Mouse (Mus musculus): Measurements from ENCODE around the gene Capn1.
A peak's percentile ranks its signal among the peaks of the same experiment; 100 is the strongest.

Gene Capn1

DNA sequence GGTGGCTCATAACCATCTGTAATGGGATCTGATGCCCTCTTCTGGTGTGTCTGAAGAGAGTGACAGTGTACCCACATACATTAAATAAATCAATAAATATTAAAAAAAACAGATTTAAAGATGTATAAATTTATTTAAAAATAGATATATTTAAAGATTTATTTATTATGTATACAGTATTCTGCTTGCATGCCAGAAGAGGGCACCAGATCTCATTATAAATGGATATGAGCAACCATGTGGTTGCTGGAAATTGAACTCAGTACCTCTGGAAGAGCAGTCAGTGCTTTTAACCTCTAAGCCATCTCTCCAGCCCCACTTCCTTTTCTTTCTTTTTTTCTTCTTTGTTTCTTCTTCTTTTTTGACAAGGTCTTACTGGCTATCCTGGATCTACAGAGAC lies 24.3 kb upstream of the Capn1 start:
- no peak for DNase-seq (ENCODE audit: extremely low read depth, low read depth)

DNA sequence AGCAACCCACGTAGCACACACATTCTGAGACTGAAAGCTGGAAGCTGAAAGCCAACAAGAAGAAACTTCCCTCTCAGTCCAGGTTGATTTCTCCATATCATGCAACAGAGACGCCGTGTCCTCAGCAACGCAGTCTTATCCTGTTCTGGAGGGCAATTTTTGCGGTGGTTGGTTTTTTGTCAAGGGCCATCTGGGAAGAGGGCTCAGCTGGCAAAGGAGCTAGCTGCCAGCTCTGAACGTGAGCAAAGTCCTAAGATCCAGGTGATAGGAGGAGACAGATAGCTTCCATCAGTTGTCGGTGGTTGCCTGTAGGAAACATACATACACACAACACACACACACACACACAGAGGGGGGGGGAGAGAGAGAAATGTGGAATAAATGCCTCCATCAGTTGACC lies 22.6 kb upstream of the Capn1 start:
- DNase-seq (ENCODE audit: extremely low read depth, low read depth): no peak

DNA sequence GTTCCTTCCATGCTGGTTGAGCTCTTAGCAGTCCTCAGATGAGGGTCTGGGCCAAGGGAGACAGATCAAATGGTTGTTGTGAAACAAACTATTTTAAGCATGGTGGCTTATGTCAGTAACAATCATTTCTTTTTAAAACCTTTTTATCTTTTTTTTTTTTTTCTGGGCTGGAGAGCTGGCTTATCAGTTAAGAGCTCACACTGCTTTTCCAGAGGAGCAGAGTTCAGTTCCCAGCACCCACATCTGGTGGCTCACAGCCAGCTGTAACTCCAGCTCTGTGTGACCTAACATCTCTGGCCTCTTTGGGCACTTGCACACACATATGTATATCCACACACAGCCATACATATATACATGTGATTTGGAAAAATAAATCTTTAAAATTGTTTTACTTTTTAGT lies 22.0 kb upstream of the Capn1 start:
- DNase-seq (ENCODE audit: extremely low read depth, low read depth): no peak

DNA sequence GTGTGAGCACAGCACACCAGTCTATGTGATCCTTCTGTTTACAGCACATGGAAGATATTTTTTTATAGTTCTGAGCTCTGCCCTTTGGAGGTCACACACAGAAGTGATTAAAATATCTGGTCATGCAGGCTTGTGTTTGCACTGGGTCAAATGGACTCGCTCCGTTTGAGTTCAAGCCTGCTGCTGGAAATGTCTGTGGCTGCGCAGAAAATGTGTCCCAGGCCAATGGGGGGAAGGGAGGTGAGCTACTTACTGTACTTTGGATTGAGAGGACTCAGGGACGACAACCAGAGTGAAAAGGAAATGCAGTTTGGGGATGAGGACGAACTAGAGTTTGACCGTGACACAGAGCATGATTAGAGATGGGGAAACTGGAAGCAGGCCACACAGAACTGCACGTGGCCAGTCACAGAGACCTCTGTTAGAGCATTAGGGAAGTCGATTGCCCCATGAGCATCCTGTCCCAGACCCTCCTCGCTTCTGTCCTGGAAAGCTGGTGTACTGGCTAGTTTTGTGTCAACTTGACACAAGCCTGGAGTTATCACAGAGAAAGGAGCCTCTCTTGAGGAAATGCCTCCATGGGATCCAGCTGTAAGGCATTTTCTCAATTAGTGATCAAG lies 20.4 kb upstream of the Capn1 start:
- no peak for DNase-seq (ENCODE audit: extremely low read depth, low read depth)

DNA sequence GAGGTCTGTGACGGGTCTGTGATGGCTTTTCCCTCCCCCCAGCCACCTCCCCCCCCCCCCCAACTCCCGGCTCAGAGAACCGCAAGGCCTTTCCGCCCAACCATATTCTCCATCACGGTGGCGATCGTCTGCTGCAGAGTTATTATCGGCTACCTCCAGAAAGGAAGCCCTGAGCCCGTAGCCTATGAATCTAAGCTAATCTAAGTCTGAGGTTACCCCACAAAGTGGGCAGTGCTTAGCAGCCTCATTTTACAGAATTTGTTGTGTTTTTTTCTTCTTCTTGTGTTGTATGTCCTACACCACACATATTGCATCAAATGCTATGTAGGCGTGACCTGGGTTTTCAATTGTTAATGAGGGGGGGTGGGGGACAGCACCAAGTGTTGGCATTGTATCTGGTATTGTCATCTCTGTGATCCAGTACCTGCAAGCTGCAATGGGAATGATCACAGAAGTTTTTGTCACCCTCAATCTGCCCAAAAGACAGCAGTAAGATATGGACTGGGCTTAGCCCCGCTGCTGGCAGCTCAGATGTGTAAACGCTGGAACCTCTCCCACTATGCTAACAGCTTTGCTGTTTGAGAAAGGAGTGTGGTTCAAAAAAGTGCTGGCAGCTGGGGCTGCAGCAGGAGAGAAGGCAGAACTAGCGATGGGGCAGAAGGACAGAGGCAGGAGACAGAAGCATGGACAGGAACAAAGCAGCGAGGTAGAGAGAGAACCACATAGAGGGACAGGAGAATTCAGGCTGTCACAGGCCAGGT lies 15.0 kb upstream of the Capn1 start:
- no peak for DNase-seq (ENCODE audit: extremely low read depth, low read depth)

DNA sequence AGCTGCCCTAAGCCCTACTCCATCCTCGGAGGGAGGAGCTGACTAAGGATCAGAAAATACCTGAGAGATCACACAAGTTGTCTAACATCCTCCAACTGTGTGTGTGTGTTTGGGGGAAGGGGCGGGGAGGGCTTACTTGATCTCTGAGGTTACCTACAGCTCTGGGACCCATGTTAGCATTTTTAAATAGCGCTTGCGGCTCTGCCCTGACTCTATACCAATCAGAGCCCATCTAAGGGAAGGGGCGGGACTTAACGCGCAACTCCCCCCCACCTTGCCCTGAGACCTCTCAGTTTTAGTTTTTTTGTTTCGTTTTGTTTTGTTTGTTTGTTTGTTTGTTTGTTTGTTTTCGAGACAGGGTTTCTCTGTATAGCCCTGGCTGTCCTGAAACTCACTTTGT lies 13.7 kb upstream of the Capn1 start:
- no peak for DNase-seq (ENCODE audit: extremely low read depth, low read depth)

DNA sequence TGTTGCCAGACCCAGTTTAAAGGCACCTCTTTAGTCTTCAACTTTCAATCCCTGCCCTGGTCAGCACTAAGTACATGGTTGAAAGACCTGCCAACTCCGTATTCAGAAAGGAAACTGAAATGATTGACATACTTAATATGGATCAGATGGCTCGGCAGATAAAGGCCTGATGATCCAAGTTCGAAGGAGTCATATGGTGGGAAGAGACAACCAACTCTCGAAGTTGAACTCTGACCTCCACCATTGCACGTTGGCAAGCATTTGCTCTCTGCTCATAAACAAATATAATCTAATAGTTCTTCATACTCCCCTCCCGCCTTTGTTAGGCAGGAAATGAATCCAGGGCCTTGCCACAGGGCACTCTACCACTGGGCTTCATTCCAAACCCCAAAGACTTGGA lies 13.3 kb upstream of the Capn1 start:
- DNase-seq (ENCODE audit: extremely low read depth, low read depth): no peak

DNA sequence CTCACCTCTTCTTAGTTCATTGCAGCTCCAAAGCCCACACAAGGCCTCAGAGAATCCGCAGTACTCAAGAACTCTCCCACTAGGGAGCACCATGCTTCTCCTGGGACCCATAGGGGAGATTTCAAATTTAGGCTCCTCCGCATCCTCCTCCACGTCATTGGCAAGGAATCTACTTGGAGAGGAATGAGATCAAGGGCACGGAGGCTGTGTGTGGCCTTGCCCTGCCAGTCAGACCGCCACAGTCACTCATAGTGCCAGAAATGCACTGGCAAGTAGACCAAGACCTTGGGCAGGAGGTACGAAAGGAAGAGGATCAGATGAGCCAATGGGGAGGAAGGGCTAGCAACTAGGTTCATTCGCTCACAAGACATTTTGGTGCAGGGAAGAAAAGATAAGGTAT lies 8.2 kb upstream of the Capn1 start:
- no peak for DNase-seq (ENCODE audit: extremely low read depth, low read depth)

DNA sequence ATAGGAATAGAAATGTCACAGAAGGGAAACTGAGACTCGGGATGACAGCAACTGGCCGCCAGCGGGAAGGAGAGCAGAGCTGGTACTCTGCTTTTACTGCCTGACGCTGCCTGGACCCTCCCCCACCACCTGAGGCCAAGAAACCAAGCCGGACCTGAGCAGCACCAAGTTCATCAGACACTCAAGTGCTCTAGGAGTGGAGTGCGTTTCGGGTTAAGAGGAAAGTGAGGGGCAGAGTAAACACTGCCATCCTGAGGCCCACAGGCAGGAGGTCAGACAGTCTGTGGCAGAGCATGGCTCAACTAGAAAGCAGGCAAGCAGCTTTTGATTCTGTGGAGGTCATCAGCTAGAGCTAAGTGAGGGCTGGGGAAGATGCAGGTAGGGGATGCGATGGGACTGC lies 7.4 kb upstream of the Capn1 start:
- DNase-seq (ENCODE audit: extremely low read depth, low read depth): no peak

DNA sequence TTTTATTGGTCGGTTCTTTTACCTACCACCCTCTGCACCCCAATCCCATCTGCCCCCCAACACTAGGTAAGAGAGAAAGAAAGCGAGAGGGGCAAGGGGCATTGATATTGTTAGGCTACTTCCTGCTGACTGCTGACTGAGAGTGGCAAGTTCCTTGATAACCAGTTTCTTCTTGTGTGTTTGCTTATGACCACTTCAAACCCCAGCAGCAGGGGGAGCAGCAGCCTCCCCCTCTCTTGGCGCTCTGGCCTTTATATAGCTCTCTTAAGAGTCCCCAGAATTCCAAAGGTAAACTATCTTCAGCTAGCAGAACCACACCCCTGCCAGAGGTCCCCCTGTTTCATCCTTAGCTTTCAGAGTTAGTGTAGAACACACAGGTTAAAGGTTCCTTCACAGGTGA lies 4.6 kb upstream of the Capn1 start:
- no peak for DNase-seq (ENCODE audit: extremely low read depth, low read depth)

DNA sequence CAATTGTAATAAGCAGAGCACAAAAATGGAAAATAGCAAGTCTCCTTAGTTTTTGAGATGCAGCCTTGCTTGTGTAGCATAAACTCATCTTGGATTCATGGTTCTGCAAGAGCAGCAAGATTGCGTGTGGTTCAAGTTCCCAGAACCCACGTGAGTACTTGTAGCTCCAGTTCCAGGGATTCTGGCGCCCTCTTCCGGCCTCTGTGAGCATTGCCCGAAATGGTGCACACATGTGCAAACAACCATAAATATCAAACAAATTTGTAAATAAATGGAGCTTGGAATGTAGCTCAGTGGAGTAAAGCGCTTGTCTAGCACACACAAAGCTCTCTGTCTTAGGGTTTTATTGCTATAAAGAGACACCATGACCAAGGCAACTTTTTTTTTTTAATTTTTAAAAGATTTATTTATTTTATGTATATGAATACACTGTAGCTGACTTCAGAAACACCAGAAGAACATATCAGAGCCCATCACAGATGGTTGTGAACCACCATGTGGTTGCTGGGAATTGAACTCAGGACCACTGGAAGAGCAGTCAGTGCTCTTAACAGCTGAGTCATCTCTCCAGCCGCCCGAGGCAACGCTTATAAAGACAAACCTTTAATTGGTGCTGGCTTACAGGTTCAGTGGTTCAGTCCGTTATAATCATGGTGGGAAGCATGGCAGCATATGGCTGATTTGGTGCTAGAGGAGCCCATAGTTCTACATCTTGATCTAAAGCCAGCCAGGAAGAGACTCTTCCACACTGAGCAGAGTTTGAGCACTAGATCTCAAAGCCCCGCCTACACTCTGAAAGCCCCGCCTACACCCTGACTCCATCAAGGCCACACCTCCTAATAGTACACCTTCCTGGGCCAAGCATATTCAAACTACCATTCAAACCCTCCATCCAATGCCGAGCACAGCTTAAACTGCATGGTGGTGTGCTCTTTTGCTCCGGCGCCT lies 2.7 kb upstream of the Capn1 start:
- DNase-seq (ENCODE audit: extremely low read depth, low read depth): peak; percentile 83

DNA sequence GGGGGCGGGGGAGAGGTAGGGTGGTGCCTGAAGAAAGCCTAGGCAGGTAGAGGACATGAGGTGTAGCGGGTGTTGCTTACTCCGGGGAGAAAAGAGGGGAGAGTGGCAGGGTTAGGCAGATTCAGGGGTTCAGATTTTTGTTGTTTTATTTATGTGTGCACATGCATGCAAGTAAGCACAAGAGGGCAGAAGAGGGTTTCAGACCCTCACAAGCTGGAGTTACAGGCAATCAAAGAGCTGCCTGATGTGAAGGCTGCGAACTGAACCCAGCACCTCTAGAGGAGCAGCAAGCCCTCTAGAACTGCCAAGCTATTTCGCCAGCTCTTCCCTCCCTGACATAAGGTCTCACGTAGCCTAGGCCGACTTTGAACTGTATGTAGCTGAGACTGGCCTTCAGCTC lies 835 bp upstream of the Capn1 start:
- no peak for DNase-seq (ENCODE audit: extremely low read depth, low read depth)

DNA sequence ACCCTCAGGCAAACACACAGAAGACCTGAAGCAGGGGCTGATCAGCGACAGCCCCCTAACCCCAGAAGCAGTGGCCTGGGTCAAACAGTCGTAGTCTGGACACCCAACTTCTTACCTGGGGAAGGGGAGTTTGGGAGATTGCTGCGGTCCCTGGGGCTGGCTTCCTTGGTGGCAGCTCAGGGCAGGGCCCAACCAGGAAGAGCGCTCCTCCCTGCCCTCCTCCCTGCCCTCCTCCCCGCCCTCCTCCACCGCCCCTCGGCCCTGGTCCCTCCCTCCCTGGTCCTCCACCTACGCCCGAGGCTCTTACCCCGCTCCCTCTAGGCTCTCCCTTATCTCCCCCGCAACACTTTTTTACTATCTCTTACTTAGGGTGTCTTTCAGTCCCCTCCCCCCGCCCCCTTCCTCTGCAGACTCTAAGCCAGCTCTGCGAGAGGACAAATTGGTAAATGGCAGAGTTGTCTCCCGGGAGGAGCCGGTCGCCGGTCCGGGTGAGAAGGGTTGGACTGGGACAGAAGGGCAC lies 646 bp downstream of the Capn1 start:
- peak; percentile 94 for DNase-seq (ENCODE audit: extremely low read depth, low read depth)

DNA sequence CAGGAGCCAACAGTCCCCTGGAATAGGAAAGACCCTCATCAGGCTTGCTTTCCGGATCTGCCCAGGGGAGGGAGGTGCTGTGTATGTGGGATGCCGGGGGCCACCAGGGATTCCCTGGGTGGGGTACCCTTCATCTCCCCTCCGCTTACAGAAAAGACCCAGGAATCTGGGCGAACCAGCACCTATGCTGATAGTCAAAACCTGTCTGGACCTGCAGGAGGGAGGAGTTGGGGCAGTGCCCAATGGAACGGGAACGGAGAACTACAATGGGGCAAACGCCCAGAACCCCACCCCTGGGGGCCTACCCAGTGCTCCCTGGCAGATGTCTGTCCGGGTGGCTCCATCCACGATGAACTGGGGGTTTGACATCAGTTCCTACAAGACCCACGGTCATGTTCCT lies 2.0 kb downstream of the Capn1 start:
- no peak for DNase-seq (ENCODE audit: extremely low read depth, low read depth)

DNA sequence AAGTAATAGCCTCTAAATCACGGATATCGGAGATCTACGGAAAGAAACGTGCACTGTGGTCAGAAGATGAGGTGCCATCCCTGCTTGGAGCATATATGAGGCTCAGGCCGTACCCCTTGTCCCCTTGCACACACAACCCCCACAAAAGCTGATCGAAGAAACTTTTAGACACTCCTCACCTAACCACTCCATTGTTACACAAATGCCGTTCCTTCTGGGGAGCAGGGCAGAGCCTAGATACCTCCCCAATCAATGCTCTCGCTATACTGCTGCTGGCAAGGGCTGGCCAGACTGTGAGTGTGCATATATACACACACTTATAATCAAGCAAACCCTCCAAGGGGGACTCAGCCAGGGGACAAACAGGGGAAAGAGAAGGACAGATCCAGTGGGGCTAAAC lies 6.6 kb downstream of the Capn1 start:
- no peak for DNase-seq (ENCODE audit: extremely low read depth, low read depth)

DNA sequence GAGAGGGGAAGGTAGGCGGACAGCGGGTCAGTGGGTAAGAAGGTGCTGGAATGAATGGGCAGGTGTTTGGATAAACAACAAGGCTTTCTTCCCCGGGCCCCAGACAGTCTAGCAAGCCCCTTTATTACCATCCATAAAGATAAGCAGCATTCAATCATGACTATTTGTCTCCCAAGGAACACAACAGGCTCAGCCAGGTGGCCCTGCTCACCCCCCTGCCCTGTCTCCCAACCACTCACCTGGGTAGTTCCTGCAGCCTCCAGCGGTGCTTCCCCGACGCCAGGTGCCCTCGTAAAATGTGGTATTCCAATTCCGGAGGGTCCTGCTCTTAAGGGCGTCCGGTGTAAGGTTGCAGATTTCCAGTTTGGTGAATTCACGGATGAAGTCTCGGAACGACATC lies 8.7 kb downstream of the Capn1 start:
- no peak for DNase-seq (ENCODE audit: extremely low read depth, low read depth)

DNA sequence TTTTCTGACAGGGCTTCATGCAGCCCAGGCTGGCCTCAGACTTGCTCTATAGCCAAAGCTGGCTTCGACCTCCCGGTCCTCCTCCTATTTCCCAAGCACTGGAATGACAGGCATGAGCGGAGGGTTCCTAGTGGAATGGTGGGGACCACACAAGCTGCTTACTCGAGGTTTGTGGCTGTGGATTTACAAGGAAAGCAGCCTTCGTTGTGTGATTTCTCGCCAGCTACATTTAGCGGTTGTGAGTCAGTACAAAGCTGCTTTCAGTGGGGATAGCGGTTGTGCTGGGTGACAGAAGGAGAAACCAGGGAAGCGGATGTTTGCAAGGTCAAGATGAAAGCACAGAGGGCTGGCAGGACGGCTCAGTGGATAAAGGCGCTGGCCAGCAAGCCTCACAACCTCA lies 10.2 kb downstream of the Capn1 start:
- no peak for DNase-seq (ENCODE audit: extremely low read depth, low read depth)

DNA sequence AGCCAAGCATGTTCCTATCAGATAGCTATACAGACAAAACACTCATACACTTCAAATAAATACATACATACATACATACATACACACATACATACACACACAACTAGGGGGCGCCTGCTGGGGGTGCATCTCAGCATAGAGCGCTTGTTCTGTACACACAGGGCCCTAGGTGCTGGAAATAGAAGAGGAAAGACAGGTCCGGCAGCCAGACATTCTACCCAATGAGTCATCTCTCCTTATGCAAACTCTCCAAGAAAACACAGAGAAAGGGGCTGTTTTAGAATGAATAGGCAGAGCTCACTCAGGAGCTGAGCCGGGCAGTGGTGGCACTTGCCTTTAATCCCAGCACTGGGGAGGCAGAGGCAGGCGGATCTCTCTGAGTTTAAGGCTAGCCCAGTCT lies 15.7 kb downstream of the Capn1 start:
- DNase-seq (ENCODE audit: extremely low read depth, low read depth): no peak

DNA sequence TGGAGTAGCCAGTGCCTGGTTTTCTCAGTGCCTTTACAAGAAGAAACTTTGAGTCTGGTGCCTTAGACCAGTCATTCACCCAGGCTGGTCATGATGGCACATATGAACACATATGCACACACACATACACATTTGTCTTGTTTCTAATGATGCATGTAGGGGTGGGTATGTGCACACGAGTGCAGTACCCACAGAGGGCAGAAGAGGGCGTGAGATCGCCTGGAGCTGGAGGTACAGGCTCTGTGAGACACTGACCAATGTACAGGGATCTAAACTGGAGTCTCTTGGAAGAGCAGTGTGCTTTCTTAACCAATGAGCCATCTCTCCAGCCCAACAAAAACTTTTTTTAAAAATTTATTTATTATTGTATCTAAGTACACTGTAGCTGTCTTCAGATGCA lies 17.5 kb downstream of the Capn1 start:
- no peak for DNase-seq (ENCODE audit: extremely low read depth, low read depth)

DNA sequence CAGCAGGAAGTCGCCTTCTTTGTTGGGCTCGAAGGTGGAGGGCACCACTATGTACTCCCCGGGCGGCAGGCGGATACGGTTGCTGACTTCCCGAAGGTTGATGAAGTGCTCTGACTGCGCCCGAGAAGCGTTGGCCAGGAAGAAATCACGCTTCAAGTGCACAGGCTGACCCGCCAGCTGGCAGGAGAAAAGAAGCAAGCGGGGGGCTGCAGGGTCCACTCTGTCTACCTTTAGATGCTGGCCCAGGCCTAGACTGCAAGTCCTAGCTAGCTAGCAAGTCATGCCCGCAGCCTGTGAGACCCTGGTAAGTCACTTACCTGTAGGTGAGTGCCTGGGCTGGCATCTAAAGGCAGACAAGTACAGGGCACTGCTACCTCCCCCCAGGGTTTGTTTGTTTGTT lies 21.0 kb downstream of the Capn1 start:
- no peak for DNase-seq (ENCODE audit: extremely low read depth, low read depth)

DNA sequence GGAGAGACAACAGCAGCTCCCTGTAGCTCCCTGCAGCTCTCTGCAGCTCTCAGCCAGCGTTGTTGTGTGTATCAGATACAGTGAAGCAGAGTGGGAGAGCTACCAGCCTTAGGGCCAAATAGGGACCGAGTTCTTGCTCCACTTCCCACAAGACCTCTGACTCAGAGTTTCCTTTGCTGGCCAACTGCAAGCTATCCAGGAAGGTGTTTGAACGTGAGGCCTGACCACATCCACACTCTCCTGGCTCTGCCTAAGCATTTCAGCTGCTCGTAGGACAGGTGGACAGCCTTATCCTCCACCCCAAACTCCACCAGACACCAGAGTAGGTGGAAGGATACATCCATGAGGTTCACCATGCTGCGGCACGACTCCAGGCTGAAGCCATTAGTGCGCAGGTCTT lies 23.7 kb downstream of the Capn1 start:
- no peak for DNase-seq (ENCODE audit: extremely low read depth, low read depth)

DNA sequence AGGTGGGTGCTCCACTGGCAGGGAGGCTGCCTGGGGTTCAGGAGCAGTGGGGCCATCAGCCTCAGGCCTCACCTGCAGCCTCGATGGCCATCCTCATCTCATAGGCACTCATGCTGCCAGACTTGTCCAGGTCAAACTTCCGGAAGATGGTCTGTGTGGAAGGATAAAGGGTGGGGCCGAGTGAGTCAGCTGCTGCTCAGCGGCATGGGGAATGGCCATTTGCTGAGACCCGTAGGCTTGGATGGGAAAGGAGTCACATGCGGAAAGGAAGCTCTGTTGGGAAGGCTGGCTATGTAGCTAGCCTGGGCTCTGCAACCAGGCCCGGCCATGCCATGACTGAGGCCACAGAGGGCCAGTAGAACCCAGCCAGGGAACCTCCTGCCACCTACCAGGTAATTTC lies 24.2 kb downstream of the Capn1 start:
- DNase-seq (ENCODE audit: extremely low read depth, low read depth): no peak

All from MEL-GATA-1-ER (cell line).